Mouse (Mus musculus): ENCODE results near the gene Trh.

Gene Trh

GRCm38 (mm10) chr6:92244591-92244990, at the start of gene Trh:
Gene Trh, minus strand, starts transcription at chr6:92244650.
- DNase-seq (ENCODE audit: low spot score): no peak

- no peak for DNase-seq (ENCODE audit: low spot score)
Measured at GRCm38 (mm10) chr6:92290826-92291225, 46.4 kb upstream of the Trh start.

- no peak for DNase-seq (ENCODE audit: low spot score)
Measured at GRCm38 (mm10) chr6:92286889-92287288, 42.4 kb upstream of the Trh start.

- peak; percentile 51 for DNase-seq (ENCODE audit: low spot score)
Measured at GRCm38 (mm10) chr6:92286258-92286888, 41.9 kb upstream of the Trh start.

GRCm38 (mm10) chr6:92285559-92285958, 41.1 kb upstream of the Trh start:
- no peak for DNase-seq (ENCODE audit: low spot score)

- no peak for DNase-seq (ENCODE audit: low spot score)
Measured at GRCm38 (mm10) chr6:92277179-92277578, 32.7 kb upstream of the Trh start.

GRCm38 (mm10) chr6:92273652-92274322, 29.3 kb upstream of the Trh start:
- no peak for DNase-seq (ENCODE audit: low spot score)

GRCm38 (mm10) chr6:92272601-92273000, 28.2 kb upstream of the Trh start:
- no peak for DNase-seq (ENCODE audit: low spot score)

- DNase-seq (ENCODE audit: low spot score): peak; percentile 54
Measured at GRCm38 (mm10) chr6:92269019-92269418, 24.6 kb upstream of the Trh start.

- DNase-seq (ENCODE audit: low spot score): no peak
Measured at GRCm38 (mm10) chr6:92268001-92268400, 23.6 kb upstream of the Trh start.

- no peak for DNase-seq (ENCODE audit: low spot score)
Measured at GRCm38 (mm10) chr6:92261162-92261843, 16.9 kb upstream of the Trh start.

GRCm38 (mm10) chr6:92255346-92255745, 10.9 kb upstream of the Trh start:
- no peak for DNase-seq (ENCODE audit: low spot score)

GRCm38 (mm10) chr6:92253253-92253870, 8.9 kb upstream of the Trh start:
- no peak for DNase-seq (ENCODE audit: low spot score)

GRCm38 (mm10) chr6:92247215-92247919, 2.9 kb upstream of the Trh start:
- DNase-seq (ENCODE audit: low spot score): no peak

- DNase-seq (ENCODE audit: low spot score): no peak
Measured at GRCm38 (mm10) chr6:92246335-92246734, 1.9 kb upstream of the Trh start.

GRCm38 (mm10) chr6:92241178-92241906, 3.1 kb downstream of the Trh start:
- DNase-seq (ENCODE audit: low spot score): peak; percentile 39

GRCm38 (mm10) chr6:92235036-92235435, 9.4 kb downstream of the Trh start:
- no peak for DNase-seq (ENCODE audit: low spot score)

- no peak for DNase-seq (ENCODE audit: low spot score)
Measured at GRCm38 (mm10) chr6:92231762-92232161, 12.7 kb downstream of the Trh start.

- DNase-seq (ENCODE audit: low spot score): no peak
Measured at GRCm38 (mm10) chr6:92231356-92231755, 13.1 kb downstream of the Trh start.

GRCm38 (mm10) chr6:92229586-92229985, 14.9 kb downstream of the Trh start:
- DNase-seq (ENCODE audit: low spot score): no peak

- DNase-seq (ENCODE audit: low spot score): no peak
Measured at GRCm38 (mm10) chr6:92229103-92229502, 15.3 kb downstream of the Trh start.

Measured in left cerebral cortex, adult 11 months (tissue).